Mouse (Mus musculus): ENCODE results near the gene Syap1. TPM values are rescaled to one million over a fixed set of nuclear protein-coding genes. Genes with fewer than 3 reads are reported as not detected.
A peak's percentile ranks its signal among the peaks of the same experiment; 100 is the strongest.
"Not testable (repeated sequence)": the region's sequence is repeated elsewhere in the genome, so short reads cannot be mapped to it uniquely, and the experiment has no call there.

Syap1 gene
- total RNA-seq (2022): 10 to 100 TPM; 21.8 to 30.5 (median 24.9) TPM

DNA sequence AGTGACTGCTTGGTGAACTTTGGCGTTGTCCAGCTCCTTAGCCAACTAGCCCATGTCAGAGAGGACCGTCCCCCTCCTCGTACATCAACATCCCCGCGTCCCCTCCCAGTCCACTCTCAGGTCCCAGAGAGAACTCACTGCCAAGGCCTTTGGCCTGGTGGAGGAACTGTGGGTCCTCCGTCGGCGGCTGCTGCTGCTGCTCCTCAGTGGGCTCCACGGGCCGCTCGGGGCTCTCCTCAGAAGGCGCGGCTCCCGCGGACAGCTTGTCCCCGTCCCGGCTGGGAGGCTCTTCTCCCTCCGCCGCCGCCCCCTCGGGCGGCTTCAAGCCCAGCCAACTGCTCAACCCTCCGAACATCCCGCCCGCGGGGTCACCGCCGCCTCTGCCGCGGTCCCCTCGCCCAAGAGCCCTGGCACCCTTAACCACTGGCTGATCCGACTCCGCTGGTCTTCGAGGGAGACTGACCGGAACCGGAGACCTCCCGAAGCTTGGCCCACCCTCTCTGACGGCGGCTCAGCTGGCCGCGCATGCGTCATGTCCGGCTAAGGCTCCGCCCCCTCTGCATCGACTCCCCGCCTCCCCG lies at the start of gene Syap1:
Gene Syap1 (minus strand): TSS at position 517 of the 581 bp plus-strand sequence.
- DNase-seq (ENCODE audit: low spot score in 2 of 2): peak; percentile 69

DNA sequence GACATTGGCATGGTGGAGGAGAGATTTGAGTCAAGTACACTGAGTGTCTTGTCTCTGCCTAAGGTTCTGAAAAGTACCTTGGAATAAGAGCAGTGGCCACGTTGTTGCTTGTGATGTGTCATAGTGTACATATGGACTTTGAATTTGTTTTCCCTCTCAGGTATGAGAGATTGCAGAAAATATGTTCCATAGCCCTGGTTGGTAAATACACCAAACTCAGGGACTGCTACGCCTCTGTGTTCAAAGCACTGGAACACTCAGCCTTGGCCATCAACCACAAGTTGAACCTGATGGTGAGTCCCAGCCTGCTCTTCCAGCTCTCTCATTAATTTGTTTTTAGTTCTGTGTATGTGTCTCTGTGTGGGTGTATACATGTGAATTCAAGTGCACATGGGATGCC lies 43.2 kb upstream of the Syap1 start:
- DNase-seq (ENCODE audit: low spot score in 2 of 2): no peak

DNA sequence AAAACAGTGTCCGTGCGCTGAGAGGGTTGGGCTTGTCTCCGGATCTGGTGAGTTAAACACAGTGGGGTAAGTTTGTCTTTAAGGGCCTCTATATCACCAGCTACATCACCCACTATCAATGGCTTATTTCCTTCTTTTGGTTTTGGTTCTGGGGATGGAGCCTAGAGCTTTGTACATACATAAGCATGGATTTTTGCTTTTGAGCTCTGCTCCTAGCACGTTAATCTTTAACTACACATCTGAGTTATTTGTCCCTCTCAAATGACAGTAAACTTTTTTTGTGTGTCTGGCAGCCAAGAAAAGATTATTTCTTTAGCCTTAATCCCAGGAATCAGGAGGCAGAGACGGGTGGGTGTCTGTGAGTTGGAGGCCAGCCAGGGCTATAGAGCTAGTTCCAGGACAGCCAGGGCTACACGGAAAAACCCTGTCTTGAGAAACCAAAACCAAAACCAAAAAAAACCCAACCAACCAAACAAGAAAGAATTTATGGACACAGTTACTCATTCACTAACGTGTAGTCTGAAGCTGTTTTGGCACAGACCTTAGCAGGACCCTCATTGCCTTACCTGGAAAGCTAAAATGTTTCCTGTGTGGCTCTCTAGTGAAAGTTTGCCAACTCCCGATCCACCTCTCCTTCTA lies 33.4 kb upstream of the Syap1 start:
- no peak for DNase-seq (ENCODE audit: low spot score in 2 of 2)

DNA sequence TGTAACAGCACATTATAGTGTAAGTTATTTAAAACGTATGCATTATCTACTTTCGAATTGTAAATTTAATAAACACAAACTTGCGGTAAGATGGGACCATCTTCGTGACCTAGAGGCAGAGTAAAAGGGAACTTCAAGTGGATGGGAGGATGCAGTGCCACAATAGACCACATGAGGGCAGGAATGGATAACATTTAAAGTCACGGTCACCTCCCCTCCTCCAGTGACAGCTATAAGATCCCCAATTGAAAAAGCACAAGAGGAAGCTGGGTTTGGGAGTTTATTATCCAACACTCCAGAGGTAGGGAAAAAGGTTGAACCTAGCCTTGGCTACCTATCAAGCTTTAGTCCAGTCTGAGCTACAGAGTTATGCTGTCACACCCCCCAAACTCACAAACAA lies 27.4 kb upstream of the Syap1 start:
- peak in 1 of 2 experiments; percentile 16 for DNase-seq (ENCODE audit: low spot score in 2 of 2)

DNA sequence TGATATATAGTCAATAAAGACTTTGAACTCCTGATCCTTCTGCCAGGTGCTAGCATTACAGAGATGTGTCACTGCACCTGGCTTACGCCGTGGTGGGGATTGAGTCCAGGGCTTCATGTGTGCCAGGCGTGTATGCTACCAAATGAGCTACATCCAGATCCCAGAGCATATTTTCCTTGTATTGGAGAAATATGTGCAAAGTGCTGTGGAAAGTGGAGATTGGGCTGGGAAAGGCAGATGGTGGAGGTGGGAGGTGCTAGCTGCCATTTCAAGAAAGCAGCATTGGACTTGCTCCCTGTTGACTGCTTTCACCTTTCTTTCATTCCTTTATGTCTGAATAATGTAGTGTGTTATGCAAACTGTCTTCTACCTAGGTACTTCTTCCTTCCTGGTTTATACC lies 25.4 kb upstream of the Syap1 start:
- no peak for DNase-seq (ENCODE audit: low spot score in 2 of 2)

DNA sequence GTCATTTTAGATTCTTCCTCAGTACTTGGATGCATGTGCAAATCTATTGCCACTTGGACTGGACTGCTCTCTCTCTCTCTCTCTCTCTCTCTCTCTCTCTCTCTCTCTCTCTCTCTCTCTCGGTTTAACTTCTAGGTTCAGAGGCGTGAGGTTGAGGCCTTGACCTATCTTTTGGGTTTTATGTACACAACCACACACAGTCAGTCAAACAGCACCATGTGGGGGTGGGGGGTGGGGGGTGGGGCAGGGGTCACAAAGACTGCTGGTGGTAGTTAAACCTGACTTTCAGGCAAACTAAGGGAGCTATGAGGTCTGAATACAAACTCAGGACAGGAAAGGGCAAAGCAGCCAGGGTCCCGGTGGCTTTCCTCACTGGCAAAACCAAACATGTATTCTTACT lies 19.3 kb upstream of the Syap1 start:
- DNase-seq (ENCODE audit: low spot score in 2 of 2): no peak

DNA sequence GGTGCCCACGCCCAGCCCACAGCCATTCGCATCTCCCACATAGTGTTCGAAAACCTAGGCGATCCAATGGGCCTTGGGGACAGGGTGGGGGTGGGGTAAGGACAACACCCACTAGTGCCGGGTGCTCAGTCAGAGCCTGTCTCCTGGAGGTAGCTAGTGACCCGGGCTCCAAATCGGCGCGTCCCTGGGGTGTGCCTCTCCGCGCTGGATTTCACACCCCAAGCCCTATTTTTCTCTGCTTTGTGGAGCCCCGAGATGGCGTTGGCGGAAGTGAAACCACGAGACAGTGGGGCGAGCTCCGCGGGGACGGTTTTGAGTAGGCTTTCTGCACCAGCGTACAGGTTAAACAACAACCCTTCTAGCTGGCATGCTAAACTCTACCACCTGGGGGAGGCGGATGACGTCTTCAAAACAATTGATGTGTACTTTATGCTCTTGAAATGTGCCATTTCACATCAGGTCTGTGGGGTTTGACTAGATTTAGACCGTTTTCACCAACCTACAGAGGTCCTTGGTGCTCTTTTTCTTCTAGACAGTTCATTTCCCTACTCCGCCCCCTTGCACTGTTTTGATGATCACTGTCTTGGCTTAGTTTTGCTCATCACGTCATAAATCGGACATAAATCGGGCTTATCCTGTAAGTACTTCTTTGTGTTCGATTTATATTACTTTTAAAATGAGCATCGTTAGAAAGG lies 13.9 kb upstream of the Syap1 start:
- peak in 1 of 2 experiments; percentile 5 for DNase-seq (ENCODE audit: low spot score in 2 of 2)

DNA sequence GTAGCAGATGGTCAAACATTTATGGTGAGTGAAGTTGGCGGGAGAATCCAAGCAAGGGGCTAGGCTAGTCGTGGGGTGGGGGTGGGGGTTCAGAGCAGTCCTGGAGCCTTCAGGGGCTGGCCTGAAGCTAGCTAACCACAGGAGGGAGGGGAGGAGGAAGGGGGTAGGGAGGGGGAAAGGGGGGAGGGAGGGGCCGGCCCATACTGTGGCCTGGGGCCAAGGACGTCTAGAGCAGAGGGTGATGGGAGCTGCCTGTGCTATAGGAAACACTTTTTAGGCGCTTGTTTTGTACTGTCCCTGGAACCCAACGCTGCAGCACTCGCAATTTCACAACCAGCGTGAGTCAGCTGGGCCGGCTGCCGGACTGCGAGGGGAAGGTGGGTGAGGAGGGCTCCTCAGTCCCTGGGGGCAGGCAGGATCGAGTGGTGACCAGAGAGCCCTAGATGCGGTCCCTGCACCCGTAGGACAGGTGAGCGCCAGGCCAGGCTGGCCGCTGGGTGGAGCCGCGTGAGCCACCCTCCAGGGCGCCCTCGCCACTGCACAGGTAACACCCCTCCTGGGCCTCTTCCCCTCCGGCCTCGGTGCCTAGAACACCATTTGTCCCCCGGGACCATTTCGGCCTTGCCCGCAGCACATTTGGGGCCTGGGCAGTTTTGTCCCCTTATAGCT lies 13.3 kb upstream of the Syap1 start:
- peak in 1 of 2 experiments; percentile 13 for DNase-seq (ENCODE audit: low spot score in 2 of 2)

DNA sequence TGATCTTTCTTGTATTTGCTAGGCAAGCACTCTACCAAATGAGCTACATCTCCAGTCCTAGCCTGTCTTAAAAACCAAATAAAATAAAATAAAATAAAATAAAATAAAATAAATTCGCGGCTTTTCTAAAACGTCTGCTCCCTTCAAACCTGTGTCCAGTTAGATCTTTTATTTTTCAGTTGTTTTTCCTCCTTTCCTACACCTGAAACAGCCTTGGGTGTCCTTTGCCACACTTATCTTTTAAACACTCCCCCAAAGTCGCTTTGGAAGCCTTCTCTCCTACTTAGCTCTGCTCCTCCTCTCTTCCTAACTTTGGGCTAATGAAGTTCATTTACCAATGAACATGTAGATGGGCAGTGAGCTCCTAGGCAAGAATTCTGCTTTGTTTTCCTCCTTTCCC lies 12.7 kb upstream of the Syap1 start, which contains the start of gene Ctps2:
Gene Ctps2 (plus strand): TSS at position 301 of the 400 bp plus-strand sequence.
- DNase-seq (ENCODE audit: low spot score in 2 of 2): no peak

DNA sequence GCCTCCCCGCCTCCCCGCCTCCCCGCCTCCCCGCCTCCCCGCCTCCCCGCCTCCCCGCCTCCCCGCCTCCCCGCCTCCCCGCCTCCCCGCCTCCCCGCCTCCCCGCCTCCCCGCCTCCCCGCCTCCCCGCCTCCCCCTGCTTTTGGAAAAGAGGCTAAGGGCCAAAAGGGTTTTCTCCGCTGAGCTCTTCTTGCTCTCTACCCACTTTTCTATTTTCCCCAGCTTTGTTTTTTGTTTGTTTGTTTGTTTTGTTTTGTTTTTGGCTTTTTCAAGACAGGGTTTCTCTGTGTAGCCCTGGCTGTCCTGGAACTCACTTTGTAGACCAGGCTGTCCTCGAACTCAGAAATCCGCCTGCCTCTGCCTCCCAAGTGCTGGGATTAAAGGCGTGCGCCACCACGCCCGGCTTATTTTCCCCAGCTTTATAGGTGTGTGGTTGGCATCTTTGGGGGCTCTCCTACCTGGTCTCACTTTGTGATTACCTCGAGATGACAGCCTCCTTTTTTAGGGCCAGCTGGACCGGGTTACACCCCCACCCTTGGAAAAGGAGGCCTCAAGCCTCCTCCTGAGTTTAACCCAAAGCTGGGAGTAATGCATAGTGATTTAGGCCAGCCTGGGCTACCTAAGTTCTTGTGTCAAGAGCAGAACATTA lies 452 bp upstream of the Syap1 start:
- not testable (repeated sequence) for DNase-seq (ENCODE audit: low spot score in 2 of 2)

DNA sequence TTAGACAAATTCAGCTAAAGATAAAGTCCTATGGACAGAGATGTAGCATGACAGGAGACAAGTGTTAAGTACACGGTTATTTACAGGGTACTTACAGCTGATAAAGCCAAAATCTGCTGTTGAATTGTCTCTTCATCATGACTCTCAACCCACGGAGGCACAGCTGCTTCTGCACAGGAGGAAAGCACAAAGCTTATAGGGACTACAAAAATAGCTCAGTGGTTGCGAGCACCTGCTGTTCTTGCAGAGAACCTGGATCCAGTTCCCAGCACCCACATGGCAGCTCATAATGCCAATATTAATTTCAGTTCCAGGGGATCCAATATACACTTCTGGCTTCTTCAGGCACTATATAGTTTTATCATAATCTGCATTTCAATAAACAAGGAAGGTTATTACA lies 10.0 kb downstream of the Syap1 start:
- no peak for DNase-seq (ENCODE audit: low spot score in 2 of 2)

DNA sequence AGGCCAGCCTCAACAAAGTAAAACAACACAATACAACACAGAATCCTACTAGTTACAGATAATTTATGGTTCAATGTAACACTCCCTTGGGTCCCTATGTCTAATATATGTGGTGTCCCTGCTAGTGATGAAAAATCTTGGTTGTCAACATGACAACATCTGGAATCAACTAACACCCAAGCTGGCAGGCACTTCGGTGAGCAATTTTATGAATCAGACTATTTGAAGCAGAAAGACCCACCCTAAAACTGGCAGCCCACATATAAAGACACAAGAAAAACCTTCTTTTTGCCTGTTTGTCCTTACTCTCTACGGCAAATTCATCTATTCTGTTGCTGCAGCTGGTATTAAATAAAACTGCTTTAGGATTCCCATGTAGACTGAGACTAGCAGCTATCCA lies 14.5 kb downstream of the Syap1 start:
- DNase-seq (ENCODE audit: low spot score in 2 of 2): no peak

DNA sequence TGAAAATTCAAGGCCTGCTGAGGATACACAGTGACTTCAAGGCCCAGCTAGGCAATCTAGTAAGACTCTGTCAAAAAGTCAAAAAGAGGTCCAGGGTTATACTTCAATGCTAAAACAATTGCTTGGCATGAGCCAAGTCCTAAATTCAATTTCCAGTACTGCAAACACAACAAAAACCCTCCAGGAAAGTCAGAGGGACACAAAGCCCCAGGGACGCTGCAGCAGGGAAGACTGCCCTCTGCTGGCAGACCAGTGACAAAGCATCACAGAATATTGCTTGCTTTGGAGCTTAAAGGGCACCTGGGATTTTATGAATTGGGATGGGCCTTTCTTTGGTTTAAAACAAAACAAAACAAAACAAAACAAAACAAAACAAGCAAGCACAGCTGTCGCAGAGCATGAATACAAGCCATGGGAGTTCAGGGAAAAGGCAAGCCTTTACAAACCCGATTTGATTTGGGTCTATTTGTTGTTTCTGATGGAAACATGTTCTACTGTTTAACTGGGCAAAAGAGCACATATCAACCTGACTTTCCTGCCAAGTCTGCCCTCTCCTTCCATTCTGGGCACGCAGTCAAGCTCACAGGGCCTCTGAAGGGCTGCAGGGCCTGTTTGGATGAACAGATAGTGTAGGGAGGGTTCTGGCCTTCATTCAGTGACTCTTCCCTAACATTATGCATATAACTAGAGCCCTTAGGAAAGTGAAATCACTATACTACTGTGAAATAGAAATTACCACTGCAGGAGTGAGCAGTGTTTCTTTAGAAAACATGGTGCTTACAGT lies 16.3 kb downstream of the Syap1 start:
- no peak for DNase-seq (ENCODE audit: low spot score in 2 of 2)

DNA sequence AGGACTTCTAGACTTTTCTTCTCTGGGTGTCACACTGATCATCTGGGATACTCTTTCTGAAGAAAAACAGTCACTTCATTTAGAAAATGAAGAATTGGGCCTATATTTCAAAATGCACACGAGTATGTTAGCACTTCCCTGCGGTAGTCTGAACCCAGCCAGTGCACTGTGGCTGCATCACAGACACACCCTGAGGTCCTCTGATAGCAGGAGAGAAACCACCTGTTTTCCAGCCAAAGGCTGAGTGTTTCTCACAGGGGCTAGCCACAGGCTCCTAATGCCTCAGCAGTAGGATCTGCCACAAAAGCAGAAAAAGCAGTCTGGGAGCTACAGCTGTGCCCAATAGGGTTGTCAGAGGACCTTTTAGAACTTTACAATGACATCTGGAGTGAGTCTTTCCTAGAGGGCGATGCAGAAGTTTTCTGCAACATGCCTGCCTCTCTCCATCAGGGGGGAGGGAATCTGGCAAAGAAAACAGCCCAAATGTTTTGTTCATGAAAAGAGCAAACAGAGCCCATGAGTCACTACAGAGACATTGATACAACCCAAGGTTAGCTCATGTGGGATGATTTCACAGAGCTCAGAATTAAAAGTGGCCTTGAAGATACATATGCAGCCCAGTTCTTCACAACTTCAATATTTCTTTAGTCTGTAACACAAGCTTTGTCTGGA lies 19.8 kb downstream of the Syap1 start:
- no peak for DNase-seq (ENCODE audit: low spot score in 2 of 2)

DNA sequence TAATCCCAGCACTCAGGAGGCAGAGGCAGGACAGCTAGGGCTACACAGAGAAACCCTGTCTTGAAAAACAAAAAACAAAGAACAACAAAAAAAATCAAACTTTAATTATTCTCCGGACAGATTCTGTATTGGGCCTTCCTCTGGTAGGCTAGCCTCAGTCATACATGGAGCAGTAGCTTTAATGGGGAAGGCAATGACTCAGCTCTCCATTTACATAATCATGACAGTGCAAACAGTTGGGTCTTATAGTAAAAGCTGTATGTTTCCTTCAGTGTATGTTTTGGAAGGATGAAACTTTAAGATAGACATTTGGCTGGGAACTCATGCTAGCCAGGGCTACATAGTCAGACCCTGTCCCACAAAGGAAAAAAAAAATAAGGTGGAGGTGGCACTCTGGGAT lies 39.6 kb downstream of the Syap1 start:
- DNase-seq (ENCODE audit: low spot score in 2 of 2): no peak

DNA sequence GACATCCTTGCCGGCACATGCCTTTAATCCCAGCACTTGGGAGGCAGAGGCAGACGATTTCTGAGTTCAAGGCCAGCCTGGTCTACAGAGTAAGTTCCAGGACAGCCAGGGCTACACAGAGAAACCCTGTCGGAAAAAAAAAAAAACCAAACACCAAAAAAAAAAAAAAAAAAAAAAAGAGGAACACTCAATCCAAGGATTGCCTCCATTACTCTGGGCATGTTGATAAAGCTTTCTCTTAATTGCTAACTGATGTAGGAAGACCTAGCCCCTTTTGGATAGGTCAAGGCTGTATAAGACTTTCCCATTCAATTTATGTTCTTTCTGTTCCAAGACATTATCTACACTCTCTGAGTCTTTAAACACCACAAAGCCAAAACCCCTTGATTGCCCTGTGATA lies 42.7 kb downstream of the Syap1 start:
- no peak for DNase-seq (ENCODE audit: low spot score in 2 of 2)

DNA sequence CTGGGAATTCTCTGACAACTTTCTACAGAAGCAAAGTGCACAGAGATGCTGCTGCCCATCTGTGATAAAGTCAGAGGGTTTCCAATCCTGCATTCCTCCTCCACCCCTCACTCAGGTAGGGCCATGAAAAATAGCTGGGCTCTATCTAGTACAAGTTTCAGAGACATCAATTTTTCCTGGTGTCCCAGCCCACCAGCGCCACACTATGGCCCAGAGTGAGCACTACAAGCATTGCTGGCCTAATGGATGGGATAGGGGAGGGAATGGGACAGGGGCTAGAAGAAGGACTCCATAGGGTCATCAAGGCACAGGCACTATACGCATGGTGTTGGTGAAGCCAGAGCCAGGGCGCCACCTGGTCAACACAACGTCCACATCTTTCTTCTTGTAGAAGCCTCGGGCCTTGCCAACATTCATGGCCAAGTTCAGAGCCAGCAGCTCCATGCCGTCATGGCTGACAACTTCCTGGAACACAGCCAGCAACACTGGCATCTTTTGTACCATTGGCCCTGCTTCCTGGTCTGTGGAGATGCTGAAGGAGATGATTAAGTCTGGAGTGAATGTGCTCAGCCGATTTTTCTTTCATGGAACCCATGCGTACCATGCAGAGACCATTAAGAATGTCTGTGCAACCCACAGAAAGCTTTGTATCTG lies 43.7 kb downstream of the Syap1 start:
- no peak for DNase-seq (ENCODE audit: low spot score in 2 of 2)

DNA sequence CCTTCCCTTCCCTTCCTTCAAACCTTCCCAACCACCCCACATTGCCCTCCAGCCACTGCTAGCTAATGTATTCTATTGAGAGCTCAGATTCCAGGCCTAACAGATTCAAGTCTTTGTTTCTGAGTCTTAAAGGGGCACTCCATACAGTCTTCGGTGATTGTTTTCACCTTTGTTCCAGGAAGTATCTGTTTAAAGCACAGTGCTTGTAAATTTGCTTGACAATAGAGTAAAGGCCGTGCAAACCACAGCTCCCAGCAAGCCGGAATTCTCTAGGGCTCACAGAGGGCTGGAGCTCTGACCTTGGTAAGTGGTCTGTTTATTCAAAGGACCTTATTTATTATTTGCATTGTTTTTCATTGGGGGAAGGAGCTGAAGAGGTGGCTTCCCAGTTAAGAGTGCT lies 56.1 kb downstream of the Syap1 start:
- no peak for DNase-seq (ENCODE audit: low spot score in 2 of 2)

DNA sequence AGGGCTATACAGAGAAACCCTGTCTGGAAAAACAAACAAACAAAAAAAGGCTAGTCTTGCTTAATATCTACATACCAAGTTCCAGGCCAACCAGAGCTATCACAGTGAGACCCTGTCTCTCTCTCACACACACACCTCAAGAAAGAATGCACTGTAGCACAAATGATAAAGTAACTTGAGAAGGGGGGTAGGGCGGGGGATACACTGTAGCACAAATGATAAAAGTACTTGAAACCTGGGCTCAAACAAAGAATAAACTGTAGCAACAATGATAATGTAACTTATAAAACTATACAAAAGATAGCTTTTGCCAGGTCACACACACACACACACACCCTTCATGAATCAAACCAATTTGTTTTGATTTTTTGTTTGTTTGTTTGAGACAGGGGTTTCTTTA lies 56.7 kb downstream of the Syap1 start:
- no peak for DNase-seq (ENCODE audit: low spot score in 2 of 2)

DNA sequence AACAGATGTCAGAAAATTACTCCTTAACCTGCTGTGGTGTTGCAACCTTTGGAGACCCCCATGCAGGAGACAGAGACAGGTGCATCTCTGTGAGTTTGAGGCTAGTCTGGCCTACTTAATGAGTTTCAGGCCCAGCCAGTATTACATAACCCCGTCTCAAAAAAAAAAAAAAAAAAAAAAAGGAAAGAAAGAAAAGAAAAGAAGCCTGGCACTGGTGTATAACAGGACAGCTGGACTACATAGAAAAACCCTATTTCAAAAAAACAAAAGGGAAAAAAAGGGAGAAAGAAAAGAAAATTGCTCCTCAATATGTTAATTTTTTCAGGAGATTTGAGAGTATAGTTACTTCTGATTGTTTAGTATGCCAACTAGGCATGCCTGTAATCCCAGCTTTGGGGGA lies 57.2 kb downstream of the Syap1 start:
- DNase-seq (ENCODE audit: low spot score in 2 of 2): no peak
